Mouse (Mus musculus): ENCODE data around the gene Igfbp3.

The Igfbp3 gene

DNA sequence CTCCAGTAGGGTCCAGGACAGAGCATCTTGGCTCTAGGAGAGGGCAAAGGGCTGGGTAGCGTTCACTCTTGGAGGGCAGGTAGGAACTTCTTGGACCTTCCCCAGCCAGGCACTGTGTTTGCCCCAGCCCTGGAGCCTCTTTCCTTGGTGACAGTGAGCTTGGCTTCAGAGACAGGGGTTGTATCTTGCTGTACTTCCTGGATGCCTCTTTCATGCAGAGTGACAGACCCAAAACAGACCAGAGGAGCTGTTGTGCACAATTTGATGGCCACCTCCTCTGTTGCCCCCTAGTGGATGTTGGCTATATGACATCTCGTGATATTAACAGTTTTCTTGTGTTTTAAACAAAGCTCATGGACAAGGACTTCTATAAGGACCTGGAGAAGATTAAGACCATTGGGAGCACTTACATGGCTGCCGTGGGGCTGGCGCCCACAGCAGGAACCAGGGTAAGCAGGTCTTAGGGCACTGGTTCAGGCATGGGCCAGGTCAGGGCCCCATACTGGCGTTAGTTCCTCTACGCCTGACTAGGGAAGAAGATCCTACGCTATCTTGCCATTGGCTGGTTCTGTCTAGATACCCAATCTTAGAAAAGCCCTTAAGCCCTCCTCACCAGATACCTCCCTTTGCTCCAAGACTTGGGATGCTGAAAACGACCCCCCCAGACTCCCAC, 52.1 kb downstream of the Igfbp3 start:
- peak; percentile 77 for DNase-seq (ENCODE audit: low spot score)

GRCm38 (mm10) chr11:7160637-7161101, 53.1 kb downstream of the Igfbp3 start:
- DNase-seq (ENCODE audit: low spot score): no peak

DNA sequence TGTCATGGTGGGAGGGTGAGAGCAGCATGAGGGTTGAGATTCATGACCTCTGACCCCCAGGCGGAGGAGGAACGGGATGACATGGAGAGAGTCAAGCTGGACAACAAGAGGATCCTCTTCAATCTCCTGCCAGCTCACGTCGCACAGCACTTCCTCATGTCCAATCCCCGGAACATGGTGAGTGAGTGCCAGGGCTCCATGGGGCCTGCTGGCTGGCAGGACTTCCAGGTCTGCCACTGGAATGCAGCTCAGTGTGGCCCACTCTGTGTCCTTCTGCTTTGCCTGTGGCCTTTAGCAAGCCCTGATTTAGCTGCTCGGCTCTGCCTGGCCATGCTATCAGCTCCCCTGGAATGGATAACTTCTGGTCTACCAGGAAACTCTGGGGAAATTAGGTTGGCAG, 53.6 kb downstream of the Igfbp3 start:
- DNase-seq (ENCODE audit: low spot score): no peak

DNA sequence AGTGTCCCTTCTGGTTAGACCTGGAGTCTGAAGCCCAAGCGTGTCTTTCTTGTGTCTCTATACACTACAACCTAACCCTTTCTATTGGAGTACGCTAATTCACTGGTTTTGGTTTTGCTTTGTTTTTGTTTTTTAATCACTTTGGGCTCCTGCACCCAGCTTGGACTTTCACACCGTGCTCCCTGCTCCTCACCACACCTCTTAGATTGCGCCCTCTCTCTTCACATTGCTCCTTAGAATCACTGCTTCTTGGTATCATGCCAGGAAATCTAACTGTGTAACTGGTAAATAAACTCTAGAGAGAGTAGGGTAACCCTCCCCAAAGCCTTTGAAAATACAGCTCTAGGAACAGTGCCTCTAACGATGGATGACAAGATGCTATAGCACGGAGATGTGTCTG, 55.5 kb downstream of the Igfbp3 start:
- DNase-seq (ENCODE audit: low spot score): no peak

GRCm38 (mm10) chr11:7156427-7156826, 57.3 kb downstream of the Igfbp3 start:
- DNase-seq (ENCODE audit: low spot score): no peak
